Mouse (Mus musculus) stomach, postnatal 0 days (tissue): Measurements from ENCODE around the gene Lgals3bp.

Experiments used
- CTCF ChIP-seq: IDR thresholded peaks from 2 replicates; pipeline ENCODE4 v1.5.1; 2016; ENCODE audit warnings: antibody characterized with exemption, low read depth, mild to moderate bottlenecking, moderate library complexity
- EP300 ChIP-seq: optimal IDR thresholded peaks from 2 replicates; pipeline ENCODE3; 2016; ENCODE audit warnings: antibody characterized with exemption

- TF ChIP-seq CTCF, result no peak
- no peak for TF ChIP-seq EP300
These were observed 53.0 kb downstream of the Lgals3bp start for GRCm38 (mm10) chr11:118348877-118349276.
